Mouse (Mus musculus) spleen, postnatal 10 days (tissue): ENCODE measurements around the gene Tbcd.

Experiments used
- DNase-seq, 2 experiments: peaks; one replicate each; pipeline ENCODE4 v3.0.0; 2021 to 2022; ENCODE audit warnings: low spot score in 2 of 2

Tbcd gene

GRCm38 (mm10) chr11:121536528-121536927, 84.8 kb downstream of the Tbcd start:
- no peak for DNase-seq

GRCm38 (mm10) chr11:121542471-121542870, 90.7 kb downstream of the Tbcd start:
- DNase-seq: no peak

GRCm38 (mm10) chr11:121543287-121543856, 91.6 kb downstream of the Tbcd start:
- DNase-seq: peak; percentile 45 to 68

GRCm38 (mm10) chr11:121543922-121544321, 92.2 kb downstream of the Tbcd start:
- peak; percentile 54 to 62 for DNase-seq

- no peak for DNase-seq
Observed at GRCm38 (mm10) chr11:121544755-121545397, 93.1 kb downstream of the Tbcd start.

DNA sequence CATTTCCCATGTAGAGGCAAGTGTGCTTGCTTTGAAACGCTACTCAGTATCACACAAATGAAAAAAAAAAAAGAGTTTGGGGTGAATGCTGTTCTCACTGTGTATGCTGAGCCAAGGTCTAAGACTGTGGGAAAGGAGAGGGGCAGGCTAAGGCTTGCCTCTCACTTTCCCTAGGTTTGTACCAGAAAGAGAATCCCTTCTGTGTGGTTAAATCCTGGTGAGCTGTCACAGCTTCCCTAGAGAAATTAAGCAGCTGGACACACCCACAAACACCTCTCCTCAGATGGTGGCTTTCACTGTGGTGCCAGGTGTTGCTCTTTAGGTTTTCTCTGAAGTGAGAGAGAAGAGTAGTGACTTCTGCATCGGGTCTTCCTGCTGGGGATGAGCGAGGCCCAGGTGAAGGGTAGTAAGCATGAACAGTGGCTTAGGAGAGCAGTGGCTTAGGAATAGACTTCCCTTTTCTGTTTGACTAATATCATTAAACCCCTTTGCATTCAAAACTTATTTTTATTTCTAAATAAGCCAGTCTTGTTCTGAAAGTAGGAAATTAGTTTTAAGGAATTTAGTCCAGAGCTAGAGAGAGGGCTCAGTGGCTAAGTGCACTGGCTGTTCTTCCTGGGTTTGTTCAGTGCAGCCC, 93.8 kb downstream of the Tbcd start:
- DNase-seq: no peak

GRCm38 (mm10) chr11:121547234-121547633, 95.5 kb downstream of the Tbcd start:
- peak; percentile 57 for DNase-seq

DNA sequence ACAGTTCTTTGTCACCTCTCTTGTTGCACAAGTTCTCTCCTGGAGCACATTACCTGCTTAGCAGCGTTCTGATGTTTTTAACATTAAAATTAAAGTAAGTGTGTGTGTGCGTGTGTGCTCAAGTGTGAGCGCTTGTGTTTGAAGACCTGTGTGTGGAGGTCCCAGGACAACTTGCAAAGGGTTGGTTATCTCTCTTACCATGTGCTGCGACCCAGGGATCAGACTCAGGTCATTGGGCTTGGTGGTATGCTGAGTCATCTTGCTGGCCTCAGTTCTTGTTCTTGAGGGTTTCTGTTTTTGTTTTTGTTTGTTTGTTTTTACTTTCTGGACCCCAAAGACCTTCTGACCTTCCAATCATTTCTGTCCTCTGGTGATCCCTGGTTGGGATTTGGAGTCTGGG, 96.2 kb downstream of the Tbcd start:
- DNase-seq: peak in 1 of 2 experiments; percentile 75

- DNase-seq: peak; percentile 64 to 65
Observed at GRCm38 (mm10) chr11:121548996-121549842, 97.5 kb downstream of the Tbcd start.

- peak in 1 of 2 experiments; percentile 29 for DNase-seq
Observed at GRCm38 (mm10) chr11:121549843-121550647, 98.3 kb downstream of the Tbcd start.

DNA sequence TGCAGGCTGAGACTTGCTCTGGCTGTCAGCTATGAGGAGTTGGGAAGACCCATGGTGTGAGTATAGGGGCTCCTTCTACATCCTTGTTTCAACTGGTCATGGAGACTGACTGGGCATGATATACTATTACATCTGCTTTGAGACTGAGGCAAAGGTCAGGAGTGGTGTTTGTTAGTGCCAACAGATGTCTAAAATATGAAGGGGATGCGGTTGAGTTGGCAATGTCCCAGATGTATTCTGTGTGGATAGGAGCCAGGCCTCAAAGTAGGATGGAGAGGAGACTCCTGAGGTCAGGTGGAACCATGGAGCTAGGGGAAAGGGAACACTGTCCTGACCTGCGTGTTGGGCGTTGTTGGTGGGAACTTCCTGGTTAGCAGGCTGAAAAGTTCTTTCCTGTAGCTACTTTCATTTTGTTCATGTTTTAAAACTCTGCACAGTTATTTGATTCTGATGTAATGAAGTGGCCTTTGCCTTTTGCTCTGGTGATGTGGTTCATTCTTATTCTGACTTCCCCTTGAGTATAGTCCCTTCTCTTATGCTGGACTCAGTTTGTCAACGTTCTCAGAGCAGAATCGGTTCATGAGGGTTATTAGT, 99.6 kb downstream of the Tbcd start:
- DNase-seq: no peak

DNA sequence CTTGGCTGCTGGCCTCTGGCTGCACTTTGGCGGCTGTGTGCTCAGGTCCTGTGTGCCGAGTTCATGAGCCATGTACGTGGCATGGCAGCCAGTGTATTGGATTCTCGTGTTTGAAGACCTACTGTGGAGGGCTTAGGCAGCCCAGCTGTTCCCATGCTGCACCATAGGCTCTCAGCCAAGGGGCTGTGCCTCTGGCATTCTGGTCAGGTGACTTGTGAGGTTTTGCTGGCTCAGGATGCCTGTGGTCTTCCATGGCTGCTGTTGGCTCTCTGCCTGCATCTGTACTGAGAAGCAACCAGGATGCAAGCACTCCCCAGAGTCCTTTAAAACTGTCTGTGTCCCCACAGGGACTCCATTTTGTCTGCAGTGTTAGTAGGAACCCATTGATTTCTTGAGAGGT, 100.4 kb downstream of the Tbcd start:
- DNase-seq: peak in 1 of 2 experiments; percentile 23

- DNase-seq: no peak
Observed at GRCm38 (mm10) chr11:121552846-121553457, 101.2 kb downstream of the Tbcd start.

DNA sequence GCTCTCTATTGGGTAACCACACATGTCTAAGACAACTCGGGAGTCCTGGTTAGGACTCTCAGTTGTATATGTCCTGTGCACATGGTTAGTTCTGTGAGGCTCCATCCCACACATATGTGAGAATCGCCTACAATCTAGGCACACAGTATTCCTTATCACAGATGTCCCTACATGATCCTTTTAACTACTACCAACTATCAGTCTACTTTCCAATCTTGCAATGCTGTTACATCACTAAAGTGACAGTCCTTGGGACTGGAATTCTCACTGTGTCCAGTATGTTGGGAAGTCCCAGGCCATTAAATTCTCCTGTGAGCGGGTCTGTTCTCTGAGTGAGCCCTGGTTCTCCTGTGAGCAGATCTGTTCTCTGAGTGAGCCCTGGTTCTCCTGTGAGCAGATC, 101.7 kb downstream of the Tbcd start:
- DNase-seq: no peak

GRCm38 (mm10) chr11:121556727-121557126, 105.0 kb downstream of the Tbcd start:
- DNase-seq: no peak

GRCm38 (mm10) chr11:121557946-121558345, 106.2 kb downstream of the Tbcd start:
- no peak for DNase-seq

- no peak for DNase-seq
Observed at GRCm38 (mm10) chr11:121558522-121558921, 106.8 kb downstream of the Tbcd start.

DNA sequence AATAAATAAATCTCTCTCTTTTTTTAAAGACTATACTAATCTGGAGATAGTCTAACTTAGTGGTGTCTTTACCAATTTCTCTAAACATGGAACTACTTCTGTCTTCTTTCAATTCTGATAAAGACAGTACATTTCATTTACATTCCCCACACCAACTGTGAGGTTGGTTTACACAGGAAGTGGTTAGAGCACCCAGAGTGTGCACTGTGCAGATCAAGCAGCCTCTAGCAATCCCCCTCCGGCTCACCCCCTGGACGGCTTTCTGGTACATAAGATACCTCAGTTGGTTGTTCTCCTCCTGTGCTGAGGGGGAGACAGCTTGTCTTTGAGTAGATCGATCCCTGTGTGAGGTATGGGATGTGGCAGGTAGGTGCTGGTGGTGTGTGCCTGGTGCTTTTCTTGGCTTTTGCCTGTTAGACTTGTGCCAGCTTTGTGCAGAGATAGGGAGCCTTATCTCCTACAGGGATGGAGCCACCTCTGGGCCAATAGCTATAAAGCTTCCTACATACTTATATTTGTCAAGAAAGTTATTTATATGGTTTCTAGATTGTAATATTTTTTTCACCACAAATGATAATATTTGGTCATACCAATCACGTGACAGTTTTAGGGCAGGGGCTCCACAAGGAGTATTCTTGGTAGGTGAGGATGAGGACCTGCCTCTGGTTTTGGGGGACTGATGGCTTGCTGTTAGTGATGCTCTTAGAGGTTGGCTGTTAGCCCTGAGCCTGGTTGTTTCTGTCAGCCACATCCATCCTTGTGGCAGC, 108.0 kb downstream of the Tbcd start:
- peak in 1 of 2 experiments; percentile 50 for DNase-seq

GRCm38 (mm10) chr11:121560294-121560663, 108.5 kb downstream of the Tbcd start:
- peak in 1 of 2 experiments; percentile 31 for DNase-seq

- DNase-seq: no peak
Observed at GRCm38 (mm10) chr11:121563312-121563711, 111.6 kb downstream of the Tbcd start.
